Mouse (Mus musculus): Measurements from ENCODE around the gene Sln. TPM values are rescaled to one million over a fixed set of nuclear protein-coding genes. Genes with fewer than 3 reads are reported as not detected.

Sln gene
- polyA plus RNA-seq (2012; rRNA removed), result 0.32 and 0.40 TPM in 2 replicates

- no peak for DNase-seq (ENCODE audit: extremely low spot score in 1 of 2, low spot score in 1 of 2)
Observed at GRCm38 (mm10) chr9:53849864-53850263, at the start of gene Sln. Gene Sln (plus strand): TSS chr9:53850164.

GRCm38 (mm10) chr9:53802921-53803320 lies 47.0 kb upstream of the Sln start:
- no peak for DNase-seq (ENCODE audit: extremely low spot score in 1 of 2, low spot score in 1 of 2)

- no peak for DNase-seq (ENCODE audit: extremely low spot score in 1 of 2, low spot score in 1 of 2)
Observed at GRCm38 (mm10) chr9:53806496-53807086, 43.4 kb upstream of the Sln start.

- DNase-seq (ENCODE audit: extremely low spot score in 1 of 2, low spot score in 1 of 2), result no peak
Observed at GRCm38 (mm10) chr9:53813418-53813817, 36.5 kb upstream of the Sln start.

GRCm38 (mm10) chr9:53818760-53819159 lies 31.2 kb upstream of the Sln start:
- peak in 1 of 2 experiments; percentile 77 for DNase-seq (ENCODE audit: extremely low spot score in 1 of 2, low spot score in 1 of 2)

- no peak for DNase-seq (ENCODE audit: extremely low spot score in 1 of 2, low spot score in 1 of 2)
Observed at GRCm38 (mm10) chr9:53825318-53825717, 24.6 kb upstream of the Sln start.

GRCm38 (mm10) chr9:53829081-53829865 lies 20.7 kb upstream of the Sln start:
- DNase-seq (ENCODE audit: extremely low spot score in 1 of 2, low spot score in 1 of 2), result peak in 1 of 2 experiments; percentile 86

- DNase-seq (ENCODE audit: extremely low spot score in 1 of 2, low spot score in 1 of 2), result no peak
Observed at GRCm38 (mm10) chr9:53829866-53830209, 20.1 kb upstream of the Sln start.

GRCm38 (mm10) chr9:53835039-53835438 lies 14.9 kb upstream of the Sln start:
- DNase-seq (ENCODE audit: extremely low spot score in 1 of 2, low spot score in 1 of 2), result no peak

GRCm38 (mm10) chr9:53835976-53836375 lies 14.0 kb upstream of the Sln start:
- peak in 1 of 2 experiments; percentile 30 for DNase-seq (ENCODE audit: extremely low spot score in 1 of 2, low spot score in 1 of 2)

GRCm38 (mm10) chr9:53838816-53839215 lies 11.1 kb upstream of the Sln start:
- no peak for DNase-seq (ENCODE audit: extremely low spot score in 1 of 2, low spot score in 1 of 2)

GRCm38 (mm10) chr9:53848548-53848947 lies 1.4 kb upstream of the Sln start:
- no peak for DNase-seq (ENCODE audit: extremely low spot score in 1 of 2, low spot score in 1 of 2)

GRCm38 (mm10) chr9:53852158-53852557 lies 2.2 kb downstream of the Sln start:
- no peak for DNase-seq (ENCODE audit: extremely low spot score in 1 of 2, low spot score in 1 of 2)

GRCm38 (mm10) chr9:53853672-53854071 lies 3.7 kb downstream of the Sln start:
- peak; percentile 27 to 32 for DNase-seq (ENCODE audit: extremely low spot score in 1 of 2, low spot score in 1 of 2)

GRCm38 (mm10) chr9:53854525-53854924 lies 4.6 kb downstream of the Sln start:
- peak; percentile 28 to 51 for DNase-seq (ENCODE audit: extremely low spot score in 1 of 2, low spot score in 1 of 2)

- DNase-seq (ENCODE audit: extremely low spot score in 1 of 2, low spot score in 1 of 2), result no peak
Observed at GRCm38 (mm10) chr9:53857864-53858263, 7.9 kb downstream of the Sln start.

GRCm38 (mm10) chr9:53873239-53873638 lies 23.3 kb downstream of the Sln start:
- peak in 1 of 2 experiments; percentile 52 for DNase-seq (ENCODE audit: extremely low spot score in 1 of 2, low spot score in 1 of 2)

GRCm38 (mm10) chr9:53877423-53877822 lies 27.5 kb downstream of the Sln start:
- no peak for DNase-seq (ENCODE audit: extremely low spot score in 1 of 2, low spot score in 1 of 2)

- no peak for DNase-seq (ENCODE audit: extremely low spot score in 1 of 2, low spot score in 1 of 2)
Observed at GRCm38 (mm10) chr9:53883588-53884280, 33.8 kb downstream of the Sln start.

- DNase-seq (ENCODE audit: extremely low spot score in 1 of 2, low spot score in 1 of 2), result peak in 1 of 2 experiments; percentile 87
Observed at GRCm38 (mm10) chr9:53890075-53890474, 40.1 kb downstream of the Sln start.

- DNase-seq (ENCODE audit: extremely low spot score in 1 of 2, low spot score in 1 of 2), result no peak
Observed at GRCm38 (mm10) chr9:53895827-53896226, 45.9 kb downstream of the Sln start.

- DNase-seq (ENCODE audit: extremely low spot score in 1 of 2, low spot score in 1 of 2), result no peak
Observed at GRCm38 (mm10) chr9:53899836-53900235, 49.9 kb downstream of the Sln start.
